Mouse (Mus musculus) embryonic facial prominence, embryonic 14.5 days (tissue): ENCODE results near the gene Stub1. TPM values are rescaled to one million over a fixed set of nuclear protein-coding genes. Genes with fewer than 3 reads are reported as not detected.
"Not testable (repeated sequence)": the region's sequence is repeated elsewhere in the genome, so short reads cannot be mapped to it uniquely, and the experiment has no call there.

Experiments
- ATAC-seq: fragments of 200-750 bp; cut with Nextera tagmentation; 2 replicates; pipeline ENCODE4 v1.8.0; 2017; ENCODE audit warnings: low read depth, moderate number of reproducible peaks, moderate TSS enrichment
- DNase-seq: peaks from one replicate; pipeline ENCODE4 v3.0.0-alpha.2; 2015; ENCODE audit warnings: low spot score
- H3K27ac ChIP-seq: fragments of 300-500 bp; sonication (generic); replicated peaks from 2 replicates; pipeline ENCODE4 v1.5.1; 2014; ENCODE audit warnings: low read depth, mild to moderate bottlenecking, low read length, moderate library complexity
- H3K27me3 ChIP-seq: fragments of 300-500 bp; sonication (generic); replicated peaks from 2 replicates; pipeline ENCODE4 v1.6.1; 2014; ENCODE audit warnings: low read length; ENCODE audit not compliant: control insufficient read depth, insufficient read depth
- H3K36me3 ChIP-seq: fragments of 300-500 bp; sonication (generic); 2 replicates; pipeline ENCODE4 v1.6.1; 2014; ENCODE audit warnings: low read length, mixed read lengths; ENCODE audit not compliant: control insufficient read depth, insufficient read depth
- H3K4me1 ChIP-seq: fragments of 300-500 bp; sonication (generic); 2 replicates; pipeline ENCODE4 v1.6.1; 2014; ENCODE audit warnings: antibody characterized with exemption, low read length; ENCODE audit not compliant: control insufficient read depth, insufficient read depth
- H3K4me2 ChIP-seq: fragments of 300-500 bp; sonication (generic); 2 replicates; pipeline ENCODE4 v1.6.1; 2014; ENCODE audit warnings: low read depth, mild to moderate bottlenecking, low read length, moderate library complexity, mixed read lengths
- H3K4me3 ChIP-seq: fragments of 300-500 bp; sonication (generic); 2 replicates; pipeline ENCODE4 v1.5.1; 2014; ENCODE audit warnings: low read depth, mild to moderate bottlenecking, low read length
- H3K9ac ChIP-seq: fragments of 300-500 bp; sonication (generic); 2 replicates; pipeline ENCODE4 v1.6.1; 2014; ENCODE audit warnings: low read depth, mild to moderate bottlenecking, low read length, moderate library complexity, mixed read lengths
- H3K9me3 ChIP-seq: fragments of 300-500 bp; sonication (generic); 2 replicates; pipeline ENCODE4 v1.6.1; 2016; ENCODE audit warnings: low read length; ENCODE audit not compliant: control insufficient read depth
- WGBS: fragments of 180-500 bp; shearing (Covaris S2); extraction: QIAGEN DNeasy Blood & Tissue Kit; methylation state at CpG from one replicate; pipeline ENCODE4 v1.1.7; 2014; 5-methylcytosine and 5-hydroxymethylcytosine counted together
- polyA plus RNA-seq: library from polyadenylated mRNA; unstranded; fragments of >200 nt; fragmentation: Nextera tagmentation; extraction: Ambion mirVana; gene quantifications from 2 replicates; pipeline ENCODE4 v1.2.1, GENCODE M21; 2014

The Stub1 gene
- polyA plus RNA-seq, 1 experiment from 2014 or later: 314 TPM

- WGBS: 74% methylated on average over 4 of the region's 4 CpGs
- Histone ChIP-seq H3K4me2 (no peak overlapping the region), H3K9me3 (no peaks in the 10 kb centered on the region), H3K27me3 (peaks cover 32% of the 10 kb centered on the region), H3K36me3 (no peaks in the 10 kb centered on the region), H3K27ac (no peak overlapping the region), H3K9ac (no peak overlapping the region), H3K4me1 (peaks cover 8% of the 10 kb centered on the region; the same call in 1 of the 2 replicates), H3K4me3 (no peak overlapping the region)
- ATAC-seq (no peak), DNase-seq (no peak)
Measured at GRCm38 (mm10) chr17:25810890-25811289, 22.3 kb downstream of the Stub1 start.

- H3K36me3 ChIP-seq: no peaks in the 10 kb centered on the region
- H3K27ac ChIP-seq: peak overlapping the region; percentile 44; the same call in 1 of the 2 replicates
- no peaks in the 10 kb centered on the region for H3K9me3 ChIP-seq
- H3K4me2 ChIP-seq: peak overlapping the region; percentile 93
- 14% methylated on average over 16 of the region's 25 CpGs for WGBS
- H3K27me3 ChIP-seq: peaks cover 32% of the 10 kb centered on the region
- peaks cover 8% of the 10 kb centered on the region; the same call in 1 of the 2 replicates for H3K4me1 ChIP-seq
- H3K4me3 ChIP-seq: peak overlapping the region; percentile 69
- DNase-seq: peak; percentile 11
- peak overlapping the region; percentile 73 for H3K9ac ChIP-seq
- peak; percentile 14; the same call in 1 of the 2 replicates for ATAC-seq
Measured at GRCm38 (mm10) chr17:25809606-25810340, 23.4 kb downstream of the Stub1 start.

GRCm38 (mm10) chr17:25808789-25809605 is 24.2 kb downstream of the Stub1 start, which contains the start of gene Fbxl16:
TSS of gene Fbxl16 (plus strand) at chr17:25809085.
- peak within 1 kb of the TSS; percentile 44; the same call in 1 of the 2 replicates for H3K27ac ChIP-seq
- peak within 1 kb of the TSS; percentile 69 for H3K4me3 ChIP-seq
- H3K4me1 ChIP-seq: peaks cover 8% of the 10 kb centered on the region; the same call in 1 of the 2 replicates
- ATAC-seq (peak; percentile 85), DNase-seq (peak; percentile 93)
- peaks cover 32% of the 10 kb centered on the region for H3K27me3 ChIP-seq
- peak within 1 kb of the TSS; percentile 73 for H3K9ac ChIP-seq
- no peaks in the 10 kb centered on the region for H3K36me3 ChIP-seq
- H3K4me2 ChIP-seq: peak within 1 kb of the TSS; percentile 93
- no peaks in the 10 kb centered on the region for H3K9me3 ChIP-seq
- 0% methylated on average over 15 of the region's 100 CpGs for WGBS

- H3K4me3 ChIP-seq: peak overlapping the region; percentile 69
- H3K9ac ChIP-seq: peak overlapping the region; percentile 73; the same call in 1 of the 2 replicates
- H3K9me3 ChIP-seq: no peaks in the 10 kb centered on the region
- H3K4me2 ChIP-seq: peak overlapping the region; percentile 93
- ATAC-seq (no peak), DNase-seq (no peak)
- H3K27ac ChIP-seq: no peak overlapping the region
- H3K36me3 ChIP-seq: no peaks in the 10 kb centered on the region
- 0 out of 2 replicates have a peak, but pooled peaks cover 5% of the 10 kb centered on the region for H3K4me1 ChIP-seq
- 40% methylated on average over 5 of the region's 5 CpGs for WGBS
- peaks cover 32% of the 10 kb centered on the region for H3K27me3 ChIP-seq
Measured at GRCm38 (mm10) chr17:25808028-25808427, 25.2 kb downstream of the Stub1 start.

GRCm38 (mm10) chr17:25807452-25807851 is 25.8 kb downstream of the Stub1 start:
- not testable (repeated sequence) for DNase-seq, H3K9me3 ChIP-seq, H3K27ac ChIP-seq, H3K4me2 ChIP-seq, ATAC-seq, H3K4me1 ChIP-seq, H3K36me3 ChIP-seq, H3K9ac ChIP-seq, H3K4me3 ChIP-seq
- peaks cover 32% of the 10 kb centered on the region for H3K27me3 ChIP-seq
- 53% methylated on average over 2 of the region's 2 CpGs for WGBS

- Histone ChIP-seq H3K27me3 (peaks cover 32% of the 10 kb centered on the region), H3K4me1 (0 out of 2 replicates have a peak, but pooled peaks cover 5% of the 10 kb centered on the region), H3K9ac (no peak overlapping the region), H3K27ac (no peak overlapping the region), H3K36me3 (no peaks in the 10 kb centered on the region), H3K4me2 (no peak overlapping the region), H3K9me3 (no peaks in the 10 kb centered on the region), H3K4me3 (no peak overlapping the region)
- DNase-seq (no peak), ATAC-seq (no peak)
- WGBS: 75% methylated on average over 4 of the region's 4 CpGs
Measured at GRCm38 (mm10) chr17:25806507-25806906, 26.7 kb downstream of the Stub1 start.

GRCm38 (mm10) chr17:25802825-25803517 is 30.2 kb downstream of the Stub1 start:
- Histone ChIP-seq H3K9ac (no peak overlapping the region), H3K4me1 (no peaks in the 10 kb centered on the region), H3K27me3 (peaks cover 1% of the 10 kb centered on the region), H3K36me3 (no peaks in the 10 kb centered on the region), H3K4me3 (no peak overlapping the region), H3K27ac (no peak overlapping the region), H3K9me3 (no peaks in the 10 kb centered on the region), H3K4me2 (no peak overlapping the region)
- peak; percentile 82 for ATAC-seq
- DNase-seq: peak; percentile 79
- WGBS: 12% methylated on average over 10 of the region's 10 CpGs

GRCm38 (mm10) chr17:25801029-25801428 is 32.2 kb downstream of the Stub1 start:
- ATAC-seq: peak; percentile 26; the same call in 1 of the 2 replicates
- Histone ChIP-seq H3K27me3 (no peaks in the 10 kb centered on the region; the same call in 1 of the 2 replicates), H3K4me1 (peaks cover 8% of the 10 kb centered on the region), H3K36me3 (no peaks in the 10 kb centered on the region), H3K4me2 (no peak overlapping the region), H3K9me3 (no peaks in the 10 kb centered on the region), H3K4me3 (no peak overlapping the region), H3K9ac (no peak overlapping the region), H3K27ac (no peak overlapping the region)
- DNase-seq: peak; percentile 80
- WGBS: 7% methylated on average over 6 of the region's 6 CpGs
